Mouse (Mus musculus) liver, embryonic 14.5 days (tissue): ENCODE measurements at regions not wholly inside any gene's neighbourhood (a gene's known extent, or its start where the extent isn't known, plus 50 kb on each side); places are given as distances from the start of the nearest gene placed in this dataset.

Experiments used
- CTCF ChIP-seq: IDR thresholded peaks from 2 replicates; pipeline ENCODE4 v1.5.1; 2016; ENCODE audit warnings: antibody characterized with exemption, low read depth, control low read depth
- EP300 ChIP-seq: IDR thresholded peaks from 2 replicates; pipeline ENCODE4 v1.6.1; 2016; ENCODE audit warnings: antibody characterized with exemption, low read depth

GRCm38 (mm10) chr6:14018928-14019327, 147.6 kb upstream of the 2610001J05Rik start:
- TF ChIP-seq CTCF = no peak
- no peak for TF ChIP-seq EP300
